Mouse (Mus musculus) hindbrain, embryonic 13.5 days (tissue): Measurements from ENCODE around the gene Kcnip1. TPM values are rescaled to one million over a fixed set of nuclear protein-coding genes. Genes with fewer than 3 reads are reported as not detected.
A peak's percentile ranks its signal among the peaks of the same experiment; 100 is the strongest.

Experiments used
- ATAC-seq: fragments of 200-750 bp; cut with Nextera tagmentation; 2 replicates; pipeline ENCODE4 v1.8.0; 2017; ENCODE audit warnings: moderate TSS enrichment; ENCODE audit not compliant: low FRiP score
- H3K27ac ChIP-seq: fragments of 300-500 bp; sonication (generic); 2 replicates; pipeline ENCODE4 v1.5.1; 2015; ENCODE audit warnings: inconsistent platforms, mild to moderate bottlenecking, moderate library complexity
- H3K27me3 ChIP-seq: fragments of 300-500 bp; sonication (generic); 2 replicates; pipeline ENCODE4 v1.6.1; 2015; ENCODE audit warnings: mild to moderate bottlenecking, inconsistent platforms
- H3K36me3 ChIP-seq: fragments of 300-500 bp; sonication (generic); 2 replicates; pipeline ENCODE4 v1.6.1; 2015; ENCODE audit warnings: mild to moderate bottlenecking, inconsistent platforms
- H3K4me1 ChIP-seq: fragments of 300-500 bp; sonication (generic); replicated peaks from 2 replicates; pipeline ENCODE4 v1.6.1; 2015; ENCODE audit warnings: inconsistent platforms
- H3K4me2 ChIP-seq: fragments of 300-500 bp; sonication (generic); 2 replicates; pipeline ENCODE4 v1.6.1; 2015; ENCODE audit warnings: inconsistent platforms, mild to moderate bottlenecking, moderate library complexity
- H3K4me3 ChIP-seq: fragments of 300-500 bp; sonication (generic); 2 replicates; pipeline ENCODE4 v1.5.1; 2015; ENCODE audit warnings: mild to moderate bottlenecking, inconsistent platforms
- H3K9ac ChIP-seq: fragments of 300-500 bp; sonication (generic); 2 replicates; pipeline ENCODE4 v1.6.1; 2015; ENCODE audit warnings: mild to moderate bottlenecking, inconsistent platforms
- H3K9me3 ChIP-seq: fragments of 300-500 bp; sonication (generic); 2 replicates; pipeline ENCODE4 v1.6.1; 2016; ENCODE audit warnings: inconsistent platforms
- WGBS: fragments of 180-500 bp; shearing (Covaris S2); methylation state at CpG from one replicate; pipeline ENCODE4 v1.1.7; 2015; 5-methylcytosine and 5-hydroxymethylcytosine counted together
- polyA plus RNA-seq: library from polyadenylated mRNA; unstranded; fragments of >200 nt; fragmentation: Nextera tagmentation; extraction: Ambion mirVana; gene quantifications from 2 replicates; pipeline ENCODE4 v1.2.1, GENCODE M21; 2015

Kcnip1 gene
- polyA plus RNA-seq, 1 experiment from 2014 or later = 71.3 TPM

GRCm38 (mm10) chr11:33951684-33952625, 41.0 kb downstream of the Kcnip1 start:
- H3K27ac ChIP-seq = no peak overlapping the region
- H3K27me3 ChIP-seq = no peaks in the 10 kb centered on the region
- H3K9me3 ChIP-seq = no peaks in the 10 kb centered on the region
- no peak for ATAC-seq
- H3K4me3 ChIP-seq = no peak overlapping the region
- no peaks in the 10 kb centered on the region for H3K36me3 ChIP-seq
- no peak overlapping the region for H3K9ac ChIP-seq
- H3K4me1 ChIP-seq = no peaks in the 10 kb centered on the region
- 87% methylated on average over 8 of the region's 8 CpGs for WGBS
- no peak overlapping the region for H3K4me2 ChIP-seq

GRCm38 (mm10) chr11:33951155-33951554, 41.8 kb downstream of the Kcnip1 start:
- H3K4me1 ChIP-seq = no peaks in the 10 kb centered on the region
- no peak overlapping the region for H3K4me3 ChIP-seq
- H3K36me3 ChIP-seq = no peaks in the 10 kb centered on the region
- no peak overlapping the region for H3K9ac ChIP-seq
- no peak overlapping the region for H3K4me2 ChIP-seq
- no peaks in the 10 kb centered on the region for H3K27me3 ChIP-seq
- 32% methylated on average over 5 of the region's 5 CpGs for WGBS
- no peak for ATAC-seq
- H3K27ac ChIP-seq = no peak overlapping the region
- H3K9me3 ChIP-seq = no peaks in the 10 kb centered on the region

- Histone ChIP-seq H3K27ac (no peak overlapping the region), H3K27me3 (no peaks in the 10 kb centered on the region), H3K4me3 (no peak overlapping the region), H3K4me1 (no peaks in the 10 kb centered on the region), H3K36me3 (no peaks in the 10 kb centered on the region), H3K4me2 (no peak overlapping the region), H3K9me3 (no peaks in the 10 kb centered on the region), H3K9ac (no peak overlapping the region)
- 90% methylated on average over 4 of the region's 4 CpGs for WGBS
- no peak for ATAC-seq
Observed at GRCm38 (mm10) chr11:33946501-33946900, 46.5 kb downstream of the Kcnip1 start.

GRCm38 (mm10) chr11:33944786-33945328, 48.1 kb downstream of the Kcnip1 start:
- no peak overlapping the region for H3K27ac ChIP-seq
- whole genome bisulfite sequencing = 87% methylated on average over 9 of the region's 9 CpGs
- no peaks in the 10 kb centered on the region for H3K36me3 ChIP-seq
- H3K9me3 ChIP-seq = no peaks in the 10 kb centered on the region
- no peaks in the 10 kb centered on the region for H3K4me1 ChIP-seq
- no peak overlapping the region for H3K4me2 ChIP-seq
- H3K4me3 ChIP-seq = no peak overlapping the region
- no peaks in the 10 kb centered on the region for H3K27me3 ChIP-seq
- no peak for ATAC-seq
- H3K9ac ChIP-seq = no peak overlapping the region

GRCm38 (mm10) chr11:33944067-33944785, 48.7 kb downstream of the Kcnip1 start:
- Histone ChIP-seq H3K4me2 (no peak overlapping the region), H3K27ac (no peak overlapping the region), H3K36me3 (no peaks in the 10 kb centered on the region), H3K9me3 (no peaks in the 10 kb centered on the region), H3K4me3 (no peak overlapping the region), H3K4me1 (peaks cover under 1% of the 10 kb centered on the region; the same call in 1 of the 2 replicates), H3K9ac (no peak overlapping the region), H3K27me3 (no peaks in the 10 kb centered on the region)
- ATAC-seq = no peak
- 62% methylated on average over 4 of the region's 4 CpGs for WGBS

GRCm38 (mm10) chr11:33943565-33943964, 49.4 kb downstream of the Kcnip1 start:
- H3K4me3 ChIP-seq = no peak overlapping the region
- no peak overlapping the region for H3K27ac ChIP-seq
- ATAC-seq = no peak
- no peak overlapping the region for H3K4me2 ChIP-seq
- H3K36me3 ChIP-seq = no peaks in the 10 kb centered on the region
- no peaks in the 10 kb centered on the region for H3K27me3 ChIP-seq
- H3K9ac ChIP-seq = no peak overlapping the region
- WGBS = 70% methylated on average over 1 of the region's 1 CpGs
- H3K4me1 ChIP-seq = peaks cover 7% of the 10 kb centered on the region; the same call in 1 of the 2 replicates
- H3K9me3 ChIP-seq = no peaks in the 10 kb centered on the region

- H3K36me3 ChIP-seq = no peaks in the 10 kb centered on the region
- WGBS = 90% methylated on average over 4 of the region's 4 CpGs
- peaks cover 8% of the 10 kb centered on the region; the same call in 1 of the 2 replicates for H3K4me1 ChIP-seq
- no peak overlapping the region for H3K4me2 ChIP-seq
- no peak for ATAC-seq
- H3K27ac ChIP-seq = no peak overlapping the region
- no peak overlapping the region for H3K9ac ChIP-seq
- no peaks in the 10 kb centered on the region for H3K27me3 ChIP-seq
- H3K4me3 ChIP-seq = no peak overlapping the region
- H3K9me3 ChIP-seq = no peaks in the 10 kb centered on the region
Observed at GRCm38 (mm10) chr11:33939456-33940113, 53.4 kb downstream of the Kcnip1 start.

- 59% methylated on average over 7 of the region's 7 CpGs for WGBS
- Histone ChIP-seq H3K4me1 (peaks cover 8% of the 10 kb centered on the region; the same call in 1 of the 2 replicates), H3K9ac (no peak overlapping the region), H3K27me3 (no peaks in the 10 kb centered on the region), H3K4me2 (no peak overlapping the region), H3K36me3 (no peaks in the 10 kb centered on the region), H3K4me3 (no peak overlapping the region), H3K27ac (0 out of 2 replicates have a peak overlapping the region, but pooled peaks have one; percentile 18), H3K9me3 (no peaks in the 10 kb centered on the region)
- ATAC-seq = no peak
Observed at GRCm38 (mm10) chr11:33938561-33939274, 54.2 kb downstream of the Kcnip1 start.

- WGBS = 91% methylated on average over 8 of the region's 8 CpGs
- H3K4me2 ChIP-seq = no peak overlapping the region
- H3K4me3 ChIP-seq = no peak overlapping the region
- no peaks in the 10 kb centered on the region for H3K9me3 ChIP-seq
- peaks cover 9% of the 10 kb centered on the region; the same call in 1 of the 2 replicates for H3K4me1 ChIP-seq
- no peaks in the 10 kb centered on the region for H3K36me3 ChIP-seq
- H3K9ac ChIP-seq = no peak overlapping the region
- H3K27ac ChIP-seq = no peak overlapping the region
- H3K27me3 ChIP-seq = no peaks in the 10 kb centered on the region
- no peak for ATAC-seq
Observed at GRCm38 (mm10) chr11:33937641-33938040, 55.3 kb downstream of the Kcnip1 start.

GRCm38 (mm10) chr11:33934286-33934685, 58.7 kb downstream of the Kcnip1 start:
- Histone ChIP-seq H3K27ac (no peak overlapping the region), H3K36me3 (no peaks in the 10 kb centered on the region), H3K4me1 (peaks cover 16% of the 10 kb centered on the region), H3K9ac (no peak overlapping the region), H3K4me2 (no peak overlapping the region), H3K27me3 (no peaks in the 10 kb centered on the region), H3K4me3 (no peak overlapping the region), H3K9me3 (no peaks in the 10 kb centered on the region)
- 66% methylated on average over 9 of the region's 9 CpGs for WGBS
- ATAC-seq = no peak

GRCm38 (mm10) chr11:33932386-33933111, 60.4 kb downstream of the Kcnip1 start:
- no peak overlapping the region for H3K4me3 ChIP-seq
- H3K4me1 ChIP-seq = peaks cover 8% of the 10 kb centered on the region; the same call in 1 of the 2 replicates
- H3K27ac ChIP-seq = no peak overlapping the region
- no peaks in the 10 kb centered on the region for H3K9me3 ChIP-seq
- no peaks in the 10 kb centered on the region for H3K36me3 ChIP-seq
- peaks cover 6% of the 10 kb centered on the region; the same call in 1 of the 2 replicates for H3K27me3 ChIP-seq
- no peak for ATAC-seq
- H3K9ac ChIP-seq = no peak overlapping the region
- 73% methylated on average over 18 of the region's 18 CpGs for WGBS
- no peak overlapping the region for H3K4me2 ChIP-seq
